Mouse (Mus musculus) hindbrain, embryonic 12.5 days (tissue): ENCODE results near the gene Map6d1. TPM values are rescaled to one million over a fixed set of nuclear protein-coding genes. Genes with fewer than 3 reads are reported as not detected.

Experiments
- polyA plus RNA-seq: library from polyadenylated mRNA; unstranded; fragments of >200 nt; fragmentation: Nextera tagmentation; extraction: Ambion mirVana; gene quantifications from 2 replicates; pipeline ENCODE4 v1.2.1, GENCODE M21; 2016

Map6d1 gene
- polyA plus RNA-seq, 1 experiment from 2014 or later: 2.1 TPM

Other genes starting within 250 kb of the Map6d1 start
- 60.9 and 70.5 TPM in 2 replicates for gene Klhl24, start 143.8 kb downstream of the Map6d1 start, polyA plus RNA-seq
- gene Yeats2, start 100.3 kb downstream of the Map6d1 start, polyA plus RNA-seq: 46.3 and 54.4 TPM in 2 replicates
- gene Parl, start 61.0 kb upstream of the Map6d1 start, polyA plus RNA-seq: 80.9 and 85.5 TPM in 2 replicates
- gene Cyp2ab1, start 84.0 kb upstream of the Map6d1 start, polyA plus RNA-seq: not detected in 2 replicates
- 139 and 143 TPM in 2 replicates for gene Abcc5, start 185.0 kb upstream of the Map6d1 start, polyA plus RNA-seq